ENCODE assay signal across 27 mouse cellular contexts in genomic region chr13:16838409-16838808, GRCm38 (mm10).
"Had no signal": no experiment of that assay in that cellular context is flagged by ENCODE, and none has a peak within 500 bp of the region (broad histone marks: within the 10 kb centered on the region; RNA-seq: fewer than 3 reads in every experiment).

No protein-coding gene starts in this region.

- DNase-seq: cerebellum, adult 9-10 months; cerebellum, adult 9-11 months; cerebellum, postnatal 10 days; cerebellum, postnatal 14 days; cerebellum, postnatal 25 days; cerebellum, postnatal 36 days; embryo, embryonic 11 days; forebrain, postnatal 0 days; gastrocnemius, adult 2 months; gastrocnemius, postnatal 10 days; gastrocnemius, postnatal 14 days; gastrocnemius, postnatal 25 days; gastrocnemius, postnatal 36 days; heart, adult 11 months; heart, adult 18-20 months; heart, adult 2 months had no signal

- H3K9me3 ChIP-seq: embryonic facial prominence, embryonic 10.5 days; embryonic facial prominence, embryonic 12.5 days; embryonic facial prominence, embryonic 13.5 days; embryonic facial prominence, embryonic 15.5 days; forebrain, embryonic 10.5 days; forebrain, embryonic 12.5 days; forebrain, embryonic 13.5 days; forebrain, embryonic 15.5 days; heart, embryonic 10.5 days had no signal

- H3K27ac ChIP-seq: embryonic facial prominence, embryonic 10.5 days; embryonic facial prominence, embryonic 12.5 days; embryonic facial prominence, embryonic 13.5 days; embryonic facial prominence, embryonic 15.5 days; forebrain, embryonic 10.5 days; forebrain, embryonic 12.5 days; forebrain, embryonic 13.5 days; forebrain, embryonic 15.5 days; gastrocnemius, adult 2 months; heart, adult 2 months; heart, embryonic 10.5 days had no signal

- H3K4me2 ChIP-seq: embryonic facial prominence, embryonic 12.5 days; embryonic facial prominence, embryonic 13.5 days; embryonic facial prominence, embryonic 15.5 days; forebrain, embryonic 12.5 days; forebrain, embryonic 13.5 days; forebrain, embryonic 15.5 days had no signal

- H3K27me3 ChIP-seq: embryonic facial prominence, embryonic 12.5 days; embryonic facial prominence, embryonic 13.5 days; embryonic facial prominence, embryonic 15.5 days; forebrain, embryonic 12.5 days; forebrain, embryonic 13.5 days; forebrain, embryonic 15.5 days had no signal

- ATAC-seq: forebrain, embryonic 13.5 days; forebrain, embryonic 14.5 days; forebrain, embryonic 15.5 days; forebrain, postnatal 0 days had no signal

- H3K9ac ChIP-seq: embryonic facial prominence, embryonic 12.5 days; embryonic facial prominence, embryonic 13.5 days; embryonic facial prominence, embryonic 15.5 days; forebrain, embryonic 12.5 days; forebrain, embryonic 13.5 days; forebrain, embryonic 15.5 days; forebrain, postnatal 0 days had no signal

- H3K4me1 ChIP-seq: embryonic facial prominence, embryonic 10.5 days; embryonic facial prominence, embryonic 12.5 days; embryonic facial prominence, embryonic 13.5 days; embryonic facial prominence, embryonic 15.5 days; forebrain, embryonic 10.5 days; forebrain, embryonic 12.5 days; forebrain, embryonic 13.5 days; forebrain, embryonic 15.5 days; heart, embryonic 10.5 days had no signal

- H3K36me3 ChIP-seq: embryonic facial prominence, embryonic 10.5 days; embryonic facial prominence, embryonic 12.5 days; embryonic facial prominence, embryonic 13.5 days; embryonic facial prominence, embryonic 15.5 days; forebrain, embryonic 10.5 days; forebrain, embryonic 12.5 days; forebrain, embryonic 15.5 days; heart, embryonic 10.5 days had no signal

- H3K4me3 ChIP-seq: embryonic facial prominence, embryonic 10.5 days; embryonic facial prominence, embryonic 12.5 days; embryonic facial prominence, embryonic 13.5 days; embryonic facial prominence, embryonic 15.5 days; erythroblast, embryonic 14.5 days; forebrain, embryonic 10.5 days; forebrain, embryonic 12.5 days; forebrain, embryonic 13.5 days; forebrain, embryonic 15.5 days; gastrocnemius, adult 2 months; heart, adult 2 months; heart, embryonic 10.5 days had no signal
